Comparison of ENCODE assay signal across 8 mouse cellular contexts in genomic region chr8:105851651-105852143, GRCm38 (mm10). TPM values are rescaled to one million over a fixed set of nuclear protein-coding genes. Genes with fewer than 3 reads are reported as not detected.
DNase-seq lines count a peak whose midpoint lies in the region; ATAC-seq lines count a peak whose summit lies in the region.

No protein-coding gene starts in this region.

- peak; percentile 66 for ATAC-seq in inflammation-experienced regulatory T-cells, adult 6 months
- peak; percentile 78 for ATAC-seq in megakaryocyte-erythroid progenitor cell, adult 5-6 weeks (replicated peaks; ENCODE audit: low FRiP score, low TSS enrichment, poor library complexity, severe bottlenecking)

- intact Hi-C loops in gastrocnemius, postnatal 14 days (cut with DNase I; ENCODE audit: low total_unique reads), result no loop called here
- intact Hi-C loops in left cerebral cortex, postnatal 14 days (cut with DNase I), result no loop called here

- peak; percentile 92 for DNase-seq in adrenal gland, adult 2 months
- peak; percentile 98 for DNase-seq in embryo, embryonic 10.5 days (ENCODE audit: low spot score)
- peak; percentile 90 for DNase-seq in gastrocnemius, postnatal 14 days
- DNase-seq in left cerebral cortex, postnatal 14 days (ENCODE audit: low spot score in 2 of 2), result peak; percentile 93
- DNase-seq in right cerebral cortex, postnatal 25 days, result peak; percentile 87
- peak; percentile 83 to 89 for DNase-seq in urinary bladder, postnatal 36 days (ENCODE audit: low spot score in 2 of 2)

RNA-seq across cellular contexts. Expression of gene Cenpt, which starts 1.4 kb away (rescaled TPM):
- total RNA-seq in adrenal gland, adult 2 months (2021), result 1 to 10 TPM; 5.9 to 6.7 TPM
- polyA plus RNA-seq in adrenal gland, adult 2 months (2012; rRNA removed), result 5.9 and 8.1 TPM in 2 replicates
- total RNA-seq in gastrocnemius, postnatal 14 days (2021), result 1 to 10 TPM; 1.9 to 3.9 TPM
- 10 to 100 TPM; 13.8 to 22.1 (median 18.4) TPM for polyA plus RNA-seq in inflammation-experienced regulatory T-cells, adult 6 months (2017; shearing (Covaris generic))
- total RNA-seq in left cerebral cortex, postnatal 14 days (2021), result 10 to 100 TPM; 17.6 to 17.7 TPM
- 32.0 and 47.6 TPM in 2 replicates for total RNA-seq in megakaryocyte-erythroid progenitor cell, adult 5-6 weeks (2014; fragmentation: Nextera tagmentation)
- 14.2 and 20.0 TPM in 2 replicates for total RNA-seq in megakaryocyte-erythroid progenitor cell, adult 5-6 weeks (2017)

RNA-seq across cellular contexts. Expression of gene Thap11, which starts 3.2 kb away (rescaled TPM):
- 10 to 100 TPM; 31.7 to 38.0 TPM for total RNA-seq in adrenal gland, adult 2 months (2021)
- 79.7 and 91.6 TPM in 2 replicates for polyA plus RNA-seq in adrenal gland, adult 2 months (2012; rRNA removed)
- total RNA-seq in gastrocnemius, postnatal 14 days (2021), result 10 to 100 TPM; 19.6 to 22.7 TPM
- 1 to 10 TPM; 5.5 to 6.7 (median 6.0) TPM for polyA plus RNA-seq in inflammation-experienced regulatory T-cells, adult 6 months (2017; shearing (Covaris generic))
- total RNA-seq in left cerebral cortex, postnatal 14 days (2021), result 10 to 100 TPM; 34.7 to 38.5 TPM
- total RNA-seq in megakaryocyte-erythroid progenitor cell, adult 5-6 weeks (2014; fragmentation: Nextera tagmentation), result 24.4 and 27.1 TPM in 2 replicates
- 18.5 and 33.4 TPM in 2 replicates for total RNA-seq in megakaryocyte-erythroid progenitor cell, adult 5-6 weeks (2017)

RNA-seq across cellular contexts. Expression of gene Nutf2, which starts 8.7 kb away (rescaled TPM):
- 10 to 100 TPM; 30.2 to 44.0 TPM for total RNA-seq in adrenal gland, adult 2 months (2021)
- 19.3 and 24.8 TPM in 2 replicates for polyA plus RNA-seq in adrenal gland, adult 2 months (2012; rRNA removed)
- total RNA-seq in gastrocnemius, postnatal 14 days (2021), result 10 to 100 TPM; 63.8 to 66.0 TPM
- 10 to 100 TPM; 10.8 to 70.1 (median 13.0) TPM for polyA plus RNA-seq in inflammation-experienced regulatory T-cells, adult 6 months (2017; shearing (Covaris generic))
- 10 to 100 TPM; 33.4 to 35.9 TPM for total RNA-seq in left cerebral cortex, postnatal 14 days (2021)
- 174 and 237 TPM in 2 replicates for total RNA-seq in megakaryocyte-erythroid progenitor cell, adult 5-6 weeks (2014; fragmentation: Nextera tagmentation)
- total RNA-seq in megakaryocyte-erythroid progenitor cell, adult 5-6 weeks (2017), result 29.3 and 101 TPM in 2 replicates

RNA-seq across cellular contexts. Expression of gene Tsnaxip1, which starts 24.2 kb away (rescaled TPM):
- total RNA-seq in adrenal gland, adult 2 months (2021), result not detected
- polyA plus RNA-seq in adrenal gland, adult 2 months (2012; rRNA removed), result not detected in 2 replicates
- total RNA-seq in gastrocnemius, postnatal 14 days (2021), result not detected
- not detected for polyA plus RNA-seq in inflammation-experienced regulatory T-cells, adult 6 months (2017; shearing (Covaris generic))
- under 1 TPM in 1 of 2 experiments, not detected in 1; 0.18 TPM for total RNA-seq in left cerebral cortex, postnatal 14 days (2021)
- not detected in 2 replicates for total RNA-seq in megakaryocyte-erythroid progenitor cell, adult 5-6 weeks (2014; fragmentation: Nextera tagmentation)
- not detected in 2 replicates for total RNA-seq in megakaryocyte-erythroid progenitor cell, adult 5-6 weeks (2017)

RNA-seq across cellular contexts. Expression of gene Ranbp10, which starts 24.5 kb away (rescaled TPM):
- 10 to 100 TPM; 19.7 to 23.6 TPM for total RNA-seq in adrenal gland, adult 2 months (2021)
- 22.2 and 27.3 TPM in 2 replicates for polyA plus RNA-seq in adrenal gland, adult 2 months (2012; rRNA removed)
- total RNA-seq in gastrocnemius, postnatal 14 days (2021), result 10 to 100 TPM; 20.1 to 20.2 TPM
- polyA plus RNA-seq in inflammation-experienced regulatory T-cells, adult 6 months (2017; shearing (Covaris generic)), result 1 to 10 TPM; 5.3 to 8.7 (median 5.9) TPM
- 10 to 100 TPM; 24.6 to 26.4 TPM for total RNA-seq in left cerebral cortex, postnatal 14 days (2021)
- total RNA-seq in megakaryocyte-erythroid progenitor cell, adult 5-6 weeks (2014; fragmentation: Nextera tagmentation), result 34.9 and 36.4 TPM in 2 replicates
- total RNA-seq in megakaryocyte-erythroid progenitor cell, adult 5-6 weeks (2017), result 8.3 and 16.0 TPM in 2 replicates

Comparison
In these comparisons a context has a peak if more than half of its experiments do, and no peak if none do; other contexts are left out.
1. Peak in every context shown above with its lines: DNase-seq and ATAC-seq.